Comparison of ENCODE assay signal across 10 mouse cellular contexts in genomic region chr6:56362650-56363049, GRCm38 (mm10).
DNase-seq lines count a peak whose midpoint lies in the region; ATAC-seq and TF ChIP-seq lines count a peak whose summit lies in the region.
"Had no signal": no experiment of that assay in that cellular context is flagged by ENCODE, and none has a peak within 500 bp of the region (broad histone marks: within the 10 kb centered on the region; RNA-seq: fewer than 3 reads in every experiment).

No protein-coding gene starts in this region.

- H3K9ac ChIP-seq in kidney, embryonic 16.5 days (replicated peaks; ENCODE audit: low read length): no peak overlapping the region
- no peak overlapping the region for H3K9ac ChIP-seq in forebrain, embryonic 11.5 days (ENCODE audit: low read length)
- peak overlapping the region; percentile 81; the same call in 1 of the 2 replicates for H3K9ac ChIP-seq in hindbrain, embryonic 13.5 days

- peak overlapping the region; percentile 76 for H3K4me2 ChIP-seq in kidney, embryonic 16.5 days (replicated peaks; ENCODE audit: low read depth, low read length)
- H3K4me2 ChIP-seq in forebrain, embryonic 11.5 days (ENCODE audit: low read depth, low read length, severe bottlenecking): peak overlapping the region; percentile 71
- H3K4me2 ChIP-seq in hindbrain, embryonic 13.5 days: peak overlapping the region; percentile 94
- no peak overlapping the region for H3K4me2 ChIP-seq in myocyte (ENCODE audit: low read depth)

- peak; percentile 36; the same call in 1 of the 2 replicates for ATAC-seq in kidney, embryonic 16.5 days (ENCODE audit: low FRiP score, low TSS enrichment)
- peak; percentile 54; the same call in 1 of the 2 replicates for ATAC-seq in forebrain, embryonic 11.5 days (replicated peaks; ENCODE audit: low FRiP score)
- peak; percentile 79 for ATAC-seq in hindbrain, embryonic 13.5 days (ENCODE audit: low FRiP score)

- no peaks in the 10 kb centered on the region for H3K79me2 ChIP-seq in myocyte (ENCODE audit: control insufficient read depth, insufficient read depth)

- no peaks in the 10 kb centered on the region for H3K9me3 ChIP-seq in kidney, embryonic 16.5 days (ENCODE audit: low read length)
- H3K9me3 ChIP-seq in forebrain, embryonic 11.5 days (ENCODE audit: control insufficient read depth, low read length): no peaks in the 10 kb centered on the region
- no peaks in the 10 kb centered on the region for H3K9me3 ChIP-seq in hindbrain, embryonic 13.5 days

- H3K36me3 ChIP-seq in kidney, embryonic 16.5 days (ENCODE audit: insufficient read depth, low read length): no peaks in the 10 kb centered on the region
- H3K36me3 ChIP-seq in forebrain, embryonic 11.5 days (ENCODE audit: control insufficient read depth, insufficient read depth, low read length): no peaks in the 10 kb centered on the region
- no peaks in the 10 kb centered on the region for H3K36me3 ChIP-seq in hindbrain, embryonic 13.5 days
- H3K36me3 ChIP-seq in myocyte (ENCODE audit: control insufficient read depth, insufficient read depth): no peaks in the 10 kb centered on the region

- no peak overlapping the region; the same call in 1 of the 2 replicates for H3K4me3 ChIP-seq in kidney, embryonic 16.5 days (ENCODE audit: low read length)
- H3K4me3 ChIP-seq in forebrain, embryonic 11.5 days (ENCODE audit: low read depth, low read length): peak overlapping the region; percentile 34; the same call in 1 of the 2 replicates
- peak overlapping the region; percentile 58 for H3K4me3 ChIP-seq in hindbrain, embryonic 13.5 days
- no peak overlapping the region for H3K4me3 ChIP-seq in myocyte

- TF ChIP-seq POLR2A in myocyte (IDR thresholded peaks at IDR 0.05; ENCODE audit: insufficient read length, low read depth): no peak

- 0 out of 2 replicates have a peak, but pooled peaks cover 8% of the 10 kb centered on the region for H3K4me1 ChIP-seq in kidney, embryonic 16.5 days (ENCODE audit: insufficient read depth, low read length)
- 0 out of 2 replicates have a peak, but pooled peaks cover 2% of the 10 kb centered on the region for H3K4me1 ChIP-seq in forebrain, embryonic 11.5 days (replicated peaks; ENCODE audit: control insufficient read depth, insufficient read depth, low read length)
- H3K4me1 ChIP-seq in hindbrain, embryonic 13.5 days (replicated peaks): peaks cover 36% of the 10 kb centered on the region

- no peak for DNase-seq in kidney, postnatal 36 days
- no peak for DNase-seq in forebrain, embryonic 11.5 days (ENCODE audit: low spot score)
- no peak for DNase-seq in adrenal gland, postnatal 14 days
- no peak for DNase-seq in thymus, postnatal 10 days (ENCODE audit: low spot score in 2 of 2)
- no peak for DNase-seq in gastrocnemius, postnatal 10 days
- DNase-seq: kidney, adult 9 months had no signal

- H3K27ac ChIP-seq in kidney, embryonic 16.5 days (ENCODE audit: low read length): no peak overlapping the region
- no peak overlapping the region for H3K27ac ChIP-seq in forebrain, embryonic 11.5 days (ENCODE audit: low read depth, low read length)
- H3K27ac ChIP-seq in hindbrain, embryonic 13.5 days: 0 out of 2 replicates have a peak overlapping the region, but pooled peaks have one; percentile 80
- H3K27ac ChIP-seq: macrophage had no signal

- H3K27me3 ChIP-seq in kidney, embryonic 16.5 days (ENCODE audit: insufficient read depth, low read length): peaks cover 6% of the 10 kb centered on the region; the same call in 1 of the 2 replicates
- H3K27me3 ChIP-seq in forebrain, embryonic 11.5 days (ENCODE audit: control insufficient read depth, insufficient read depth, low read length): no peaks in the 10 kb centered on the region; the same call in 1 of the 2 replicates
- H3K27me3 ChIP-seq in hindbrain, embryonic 13.5 days: 0 out of 2 replicates have a peak, but pooled peaks cover 4% of the 10 kb centered on the region
- H3K27me3 ChIP-seq in myocyte (ENCODE audit: control insufficient read depth, insufficient read depth, insufficient read length): no peaks in the 10 kb centered on the region

- WGBS in kidney, embryonic 16.5 days: 3% methylated on average over 5 of the region's 5 CpGs
- WGBS in forebrain, embryonic 11.5 days: 3% methylated on average over 5 of the region's 5 CpGs
- 1% methylated on average over 5 of the region's 5 CpGs for WGBS in hindbrain, embryonic 13.5 days

- no peak overlapping the region for H3ac ChIP-seq in myocyte (ENCODE audit: control insufficient read depth, insufficient read length)

TF ChIP-seq in myocyte, 11 proteins besides CTCF, POLR2A, EP300 and RAD21:
- TF ChIP-seq MYOG (IDR thresholded peaks at IDR 0.05; ENCODE audit: control insufficient read depth in 1 of 3, insufficient read depth in 1 of 3, insufficient read length in 2 of 3, low read depth in 2 of 3) (peak; percentile 17 to 74 (median 68)), CEBPB (IDR thresholded peaks at IDR 0.05; ENCODE audit: insufficient read depth, poor library complexity, severe bottlenecking) (no peak), MAX (IDR thresholded peaks at IDR 0.05; ENCODE audit: low read depth) (no peak), MYOD1 (IDR thresholded peaks at IDR 0.05; ENCODE audit: control insufficient read depth in 1 of 3, insufficient read length in 2 of 3, low read depth in 2 of 3) (peak in 2 of 3 experiments; percentile 71 to 86), POLR2AphosphoS2 (IDR thresholded peaks at IDR 0.05; ENCODE audit: insufficient read length, low read depth) (no peak)

Comparison
In these comparisons a context has a peak if more than half of its experiments do, and no peak if none do; other contexts are left out.
1. H3K4me3 ChIP-seq: peak in forebrain, embryonic 11.5 days (single experiment) and hindbrain, embryonic 13.5 days (single experiment); none in kidney, embryonic 16.5 days (single experiment) and myocyte (single experiment).
2. Peak in every context shown above with its lines, with median percentiles within 50 percentile points of each other: ATAC-seq.